Mouse (Mus musculus) sigmoid colon, adult 10 weeks (tissue): ENCODE measurements around the gene Fbh1. TPM values are rescaled to one million over a fixed set of nuclear protein-coding genes. Genes with fewer than 3 reads are reported as not detected.

Source experiments
- polyA plus RNA-seq: library from polyadenylated mRNA; stranded (reverse); fragments of 350-450 nt; fragmentation: Illumina TruSeq; extraction: RNeasy Lipid Tissue Mini Kit (QIAGEN cat#74804); gene quantifications from one replicate; pipeline ENCODE4 v1.2.3, GENCODE M21; 2014; ENCODE audit warnings: low read depth, low replicate concordance

Fbh1 gene
- 123 TPM for polyA plus RNA-seq

DNA sequence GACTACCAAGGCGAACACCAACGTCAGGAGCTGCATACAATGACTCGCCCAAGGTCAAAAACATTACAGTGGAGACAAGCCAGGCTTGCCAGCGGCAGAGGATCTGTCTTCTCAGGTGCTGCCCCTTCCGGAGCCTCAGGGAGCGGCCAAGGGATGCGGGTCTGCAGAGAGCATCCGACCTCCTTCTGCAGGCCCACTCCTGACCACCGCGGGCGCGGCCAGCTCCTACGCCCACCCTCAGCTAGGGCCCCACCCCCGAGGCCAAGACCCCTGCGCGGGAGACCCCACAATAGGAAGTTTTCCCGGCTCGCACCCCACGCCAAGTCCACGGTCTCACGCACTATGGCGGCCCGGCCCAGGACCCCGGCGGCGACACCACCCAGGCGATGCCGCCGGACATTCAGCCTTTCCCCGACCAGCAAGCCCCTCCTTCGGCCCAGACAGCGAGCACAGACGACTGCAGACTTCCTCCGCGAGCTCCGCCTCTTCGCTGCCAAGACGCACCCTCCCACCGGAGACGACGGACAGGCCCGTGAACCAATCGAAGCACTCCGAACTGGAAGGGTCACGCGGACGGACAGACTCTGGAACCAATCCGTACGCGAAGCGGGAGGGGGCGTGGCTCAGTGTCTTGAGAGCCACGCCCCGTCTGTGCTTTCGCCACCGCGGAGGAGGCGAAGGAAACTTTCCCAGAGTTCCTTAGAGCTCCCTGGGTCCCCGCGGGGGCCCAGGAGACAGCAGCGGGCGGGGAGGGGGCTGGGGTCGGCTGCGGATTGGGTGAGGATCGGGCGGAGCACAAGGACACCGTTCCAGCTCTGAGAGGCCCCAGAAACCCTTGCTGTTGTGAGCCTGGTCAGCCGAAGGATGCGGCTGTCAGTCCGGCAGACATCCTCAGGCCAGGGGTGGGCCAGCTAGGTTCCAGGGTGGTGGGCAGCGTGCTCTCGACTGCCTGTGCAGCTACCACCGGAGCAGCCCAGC is at the start of gene Fbh1, which contains the start of gene Ankrd16:
Gene Fbh1 (minus strand): TSS at position 492 of the 978 bp plus-strand sequence.
Gene Ankrd16 (plus strand): TSS at position 786 of the 978 bp plus-strand sequence.

DNA sequence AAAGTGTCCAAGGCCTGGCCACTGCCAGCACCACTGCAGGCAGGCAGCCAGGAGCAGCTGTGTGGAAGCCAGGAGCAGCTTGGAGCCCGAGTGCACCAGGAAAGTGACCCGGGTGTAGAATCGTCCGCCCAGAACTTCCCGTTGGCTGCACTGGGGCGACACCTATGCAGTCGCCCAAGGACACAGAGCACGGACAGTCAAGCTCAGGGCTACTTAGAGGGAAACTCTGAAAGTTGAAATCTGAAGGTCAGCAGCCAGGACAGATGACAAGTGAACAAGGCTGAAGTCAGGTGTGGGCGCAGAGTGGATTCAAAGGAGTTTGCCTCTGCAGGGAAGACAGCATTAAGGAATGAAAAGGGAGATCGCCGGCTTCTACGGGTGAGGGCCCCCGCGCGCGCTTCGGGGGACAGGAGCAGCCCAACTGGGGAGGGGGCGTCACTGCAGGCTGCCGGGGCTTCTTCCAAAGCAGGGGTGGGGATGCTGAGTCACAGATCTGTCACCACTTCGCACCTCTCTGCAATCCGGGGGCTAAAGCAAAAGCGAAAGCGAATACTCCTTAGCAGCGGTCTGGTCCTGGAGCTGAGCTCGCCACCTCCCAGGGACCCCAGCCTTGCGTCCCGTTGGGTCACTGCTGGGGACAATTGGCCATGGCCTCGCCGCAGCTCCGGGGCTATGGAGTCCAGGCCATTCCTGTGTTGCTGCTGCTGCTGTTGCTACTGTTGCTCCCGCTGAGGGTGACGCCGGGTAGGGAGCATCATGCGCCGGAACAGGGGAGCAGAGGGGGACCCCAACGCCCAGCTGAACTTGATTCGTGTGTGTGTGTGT is 72.0 kb downstream of the Fbh1 start, which contains the start of gene Il15ra:
Gene Il15ra (plus strand): TSS at position 90 of the 825 bp plus-strand sequence.

Other genes starting within 250 kb of the Fbh1 start
- gene Pfkfb3, start 223.5 kb downstream of the Fbh1 start, polyA plus RNA-seq: 7.6 TPM
- gene Rbm17, start 173.4 kb downstream of the Fbh1 start, polyA plus RNA-seq: 266 TPM
- not detected for gene Gm17490, start 151.3 kb downstream of the Fbh1 start, polyA plus RNA-seq
- 1.4 TPM for gene Il2ra, start 134.8 kb downstream of the Fbh1 start, polyA plus RNA-seq
- gene Il15ra, start 72.3 kb downstream of the Fbh1 start, polyA plus RNA-seq: 20.6 TPM
- 43.4 TPM for gene Ankrd16, start 294 bp upstream of the Fbh1 start, polyA plus RNA-seq